Mouse (Mus musculus): ENCODE results near the gene Mad1l1.

DNA sequence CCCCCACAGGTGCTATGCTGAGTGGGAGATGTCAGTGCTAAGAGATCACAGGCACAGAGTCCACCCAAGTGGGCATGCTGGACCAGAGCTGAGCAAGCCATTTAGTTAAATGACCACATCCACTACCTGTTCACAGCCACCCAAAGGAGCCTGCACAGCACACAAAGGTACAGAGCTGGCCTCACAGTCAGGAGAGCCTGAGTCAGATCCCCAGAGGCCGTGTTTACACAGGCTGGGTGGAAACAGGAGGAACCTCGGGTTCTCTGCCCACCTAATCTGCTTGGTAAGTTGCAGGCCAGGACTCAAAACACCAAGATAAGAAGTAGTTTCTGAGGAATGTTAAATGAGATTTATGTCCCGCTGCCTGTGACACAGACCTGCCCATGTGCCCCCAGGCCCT is 211.3 kb downstream of the Mad1l1 start:
- TF ChIP-seq POLR2A (IDR thresholded peaks at IDR 0.05; ENCODE audit: borderline replicate concordance, extremely low read depth, insufficient read depth, insufficient read length, poor library complexity, severe bottlenecking) (no peak), CTCF (IDR thresholded peaks at IDR 0.05; ENCODE audit: borderline replicate concordance, extremely low read depth, insufficient read depth, insufficient read length) (no peak)
